ENCODE assay signal across 10 mouse cellular contexts in the genomic region with DNA sequence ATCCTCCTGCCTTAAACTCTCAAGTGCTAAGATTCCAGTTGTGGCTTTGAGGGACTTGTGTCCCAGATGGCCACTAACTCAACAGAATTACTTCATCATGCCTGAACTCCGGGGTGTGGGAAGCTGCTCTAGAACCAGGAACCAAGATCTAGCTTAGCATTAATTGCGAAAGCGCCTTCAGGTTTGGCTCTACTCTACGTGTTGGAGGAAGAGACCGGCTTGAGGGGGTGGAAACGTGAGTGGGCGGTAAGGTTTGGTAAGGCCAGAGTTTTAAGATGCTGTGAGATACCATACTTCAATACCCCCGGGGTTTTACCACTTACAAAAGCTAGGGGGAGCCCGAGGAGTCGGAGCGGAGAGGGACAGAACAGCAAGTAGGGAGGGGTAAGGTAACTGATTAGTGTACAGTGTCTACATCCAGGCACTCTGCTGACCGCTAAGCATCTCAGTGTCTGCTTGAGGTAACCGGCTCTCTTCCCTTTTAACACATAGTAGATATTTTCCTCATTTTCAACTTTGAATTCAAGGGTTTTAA. TPM values are rescaled to one million over a fixed set of nuclear protein-coding genes. Genes with fewer than 3 reads are reported as not detected.
DNase-seq lines count a peak whose midpoint lies in the region; ATAC-seq and TF ChIP-seq lines count a peak whose summit lies in the region.
"Had no signal": no experiment of that assay in that cellular context is flagged by ENCODE, and none has a peak within 500 bp of the region (broad histone marks: within the 10 kb centered on the region; RNA-seq: fewer than 3 reads in every experiment).

No protein-coding gene starts in this region.

- no peak for TF ChIP-seq EP300 in liver, postnatal 0 days (IDR thresholded peaks at IDR 0.05; ENCODE audit: low read depth)

- H3K9me3 ChIP-seq in liver, postnatal 0 days (ENCODE audit: low read length) = no peaks in the 10 kb centered on the region
- no peaks in the 10 kb centered on the region for H3K9me3 ChIP-seq in liver, embryonic 12.5 days (replicated peaks)
- H3K9me3 ChIP-seq: neural tube, embryonic 12.5 days had no signal

- 68% methylated on average over 13 of the region's 13 CpGs for WGBS in liver, postnatal 0 days (ENCODE audit: insufficient replicate concordance)
- WGBS in liver, embryonic 12.5 days (ENCODE audit: insufficient replicate concordance) = 58% methylated on average over 13 of the region's 13 CpGs
- 60% methylated on average over 13 of the region's 13 CpGs for WGBS in small intestine, adult 2 months

- no peak overlapping the region for H3K4me2 ChIP-seq in liver, postnatal 0 days (ENCODE audit: low read depth, low read length)
- no peak overlapping the region for H3K4me2 ChIP-seq in liver, embryonic 12.5 days
- H3K4me2 ChIP-seq: neural tube, embryonic 12.5 days had no signal

- H3K4me3 ChIP-seq in liver, postnatal 0 days (ENCODE audit: low read depth, low read length) = no peak overlapping the region
- no peak overlapping the region for H3K4me3 ChIP-seq in liver, embryonic 12.5 days
- no peak overlapping the region for H3K4me3 ChIP-seq in small intestine, adult 2 months (ENCODE audit: low read depth, low read length)
- H3K4me3 ChIP-seq: neural tube, embryonic 12.5 days had no signal

- H3K27ac ChIP-seq in liver, postnatal 0 days (ENCODE audit: low read depth) = no peak overlapping the region
- H3K27ac ChIP-seq in liver, embryonic 12.5 days = no peak overlapping the region
- H3K27ac ChIP-seq in small intestine, adult 2 months (ENCODE audit: insufficient read depth, low read depth, low read length) = no peak overlapping the region
- H3K27ac ChIP-seq: neural tube, embryonic 12.5 days had no signal

- no peaks in the 10 kb centered on the region for H3K36me3 ChIP-seq in liver, postnatal 0 days (replicated peaks; ENCODE audit: insufficient read depth, low read length)
- H3K36me3 ChIP-seq in liver, embryonic 12.5 days = no peaks in the 10 kb centered on the region
- H3K36me3 ChIP-seq in small intestine, adult 2 months (ENCODE audit: control insufficient read depth, insufficient read depth, low read length) = no peaks in the 10 kb centered on the region
- H3K36me3 ChIP-seq: neural tube, embryonic 12.5 days had no signal

- H3K9ac ChIP-seq in liver, postnatal 0 days (replicated peaks) = no peak overlapping the region
- H3K9ac ChIP-seq in liver, embryonic 12.5 days = no peak overlapping the region
- H3K9ac ChIP-seq: neural tube, embryonic 12.5 days had no signal

- no peaks in the 10 kb centered on the region for H3K4me1 ChIP-seq in liver, postnatal 0 days (ENCODE audit: insufficient read depth)
- H3K4me1 ChIP-seq in liver, embryonic 12.5 days = no peaks in the 10 kb centered on the region
- peaks cover 6% of the 10 kb centered on the region; the same call in 1 of the 2 replicates for H3K4me1 ChIP-seq in small intestine, adult 2 months (ENCODE audit: control insufficient read depth, insufficient read depth, insufficient read length, low read length)
- H3K4me1 ChIP-seq: neural tube, embryonic 12.5 days had no signal

- no peak for ATAC-seq in liver, postnatal 0 days
- ATAC-seq in liver, embryonic 12.5 days = no peak

- TF ChIP-seq POLR2A in small intestine, adult 2 months (IDR thresholded peaks at IDR 0.05; ENCODE audit: low read depth, low read length) = no peak

- TF ChIP-seq CTCF in liver, postnatal 0 days (IDR thresholded peaks at IDR 0.05; ENCODE audit: low read depth) = peak; percentile 45
- TF ChIP-seq CTCF in small intestine, adult 2 months (IDR thresholded peaks at IDR 0.05; ENCODE audit: extremely low read depth, insufficient read length, insufficient replicate concordance, low read depth, low read length) = peak; percentile 65; the same call in 1 of the 2 replicates

- no peaks in the 10 kb centered on the region for H3K27me3 ChIP-seq in liver, postnatal 0 days (ENCODE audit: insufficient read depth, low read length)
- no peaks in the 10 kb centered on the region for H3K27me3 ChIP-seq in liver, embryonic 12.5 days (replicated peaks)
- no peaks in the 10 kb centered on the region for H3K27me3 ChIP-seq in small intestine, adult 2 months (ENCODE audit: control insufficient read depth, insufficient read depth, low read length)
- H3K27me3 ChIP-seq: neural tube, embryonic 12.5 days had no signal

- DNase-seq in liver, postnatal 0 days = no peak
- peak; percentile 69 for DNase-seq in ES-CJ7 (ENCODE audit: low read depth, low spot score)
- DNase-seq in ZHBTc4 (ENCODE audit: low read depth, low spot score) = peak; percentile 56
- no peak for DNase-seq in adrenal gland, postnatal 25 days
- DNase-seq in cerebellum, postnatal 36 days = no peak
- DNase-seq in embryo, embryonic 10 days (ENCODE audit: low spot score) = no peak

RNA-seq across cellular contexts. Expression of a gene that starts 29.7 kb away (rescaled TPM):
- 0.20 TPM in 1 of 2 replicates, not detected in the other for polyA plus RNA-seq in liver, postnatal 0 days (2015; fragmentation: Nextera tagmentation; extraction: Ambion mirVana)
- not detected in 2 replicates for polyA plus RNA-seq in liver, embryonic 12.5 days (2016; fragmentation: Nextera tagmentation; extraction: Ambion mirVana)
- polyA plus RNA-seq in small intestine, adult 2 months (2012; rRNA removed) = not detected in 2 replicates
- total RNA-seq in adrenal gland, postnatal 25 days (2021) = 0.36 TPM in 1 of 2 replicates, not detected in the other
- polyA plus RNA-seq: heart, embryonic 14.5 days had no signal

RNA-seq across cellular contexts. Expression of a gene that starts 49.4 kb away (rescaled TPM):
- 4.9 and 5.8 TPM in 2 replicates for polyA plus RNA-seq in liver, postnatal 0 days (2015; fragmentation: Nextera tagmentation; extraction: Ambion mirVana)
- polyA plus RNA-seq in liver, embryonic 12.5 days (2016; fragmentation: Nextera tagmentation; extraction: Ambion mirVana) = 9.6 and 10.3 TPM in 2 replicates
- polyA plus RNA-seq in small intestine, adult 2 months (2012; rRNA removed) = 4.1 and 9.2 TPM in 2 replicates
- total RNA-seq in adrenal gland, postnatal 25 days (2021) = 10.7 and 12.4 TPM in 2 replicates

Comparison
In these comparisons a context has a peak if more than half of its experiments do, and no peak if none do; other contexts are left out.
1. DNase-seq: peak in ES-CJ7 (single experiment) and ZHBTc4 (single experiment); none in liver, postnatal 0 days (single experiment), adrenal gland, postnatal 25 days (single experiment), cerebellum, postnatal 36 days (0 of 2) and embryo, embryonic 10 days (single experiment).